Mouse (Mus musculus) cerebellum, adult 11-12 months (tissue): Measurements from ENCODE around the gene Zic4.

ENCODE experiments used
- DNase-seq: peaks from one replicate; pipeline ENCODE4 v3.0.0; 2022

Gene Zic4

DNA sequence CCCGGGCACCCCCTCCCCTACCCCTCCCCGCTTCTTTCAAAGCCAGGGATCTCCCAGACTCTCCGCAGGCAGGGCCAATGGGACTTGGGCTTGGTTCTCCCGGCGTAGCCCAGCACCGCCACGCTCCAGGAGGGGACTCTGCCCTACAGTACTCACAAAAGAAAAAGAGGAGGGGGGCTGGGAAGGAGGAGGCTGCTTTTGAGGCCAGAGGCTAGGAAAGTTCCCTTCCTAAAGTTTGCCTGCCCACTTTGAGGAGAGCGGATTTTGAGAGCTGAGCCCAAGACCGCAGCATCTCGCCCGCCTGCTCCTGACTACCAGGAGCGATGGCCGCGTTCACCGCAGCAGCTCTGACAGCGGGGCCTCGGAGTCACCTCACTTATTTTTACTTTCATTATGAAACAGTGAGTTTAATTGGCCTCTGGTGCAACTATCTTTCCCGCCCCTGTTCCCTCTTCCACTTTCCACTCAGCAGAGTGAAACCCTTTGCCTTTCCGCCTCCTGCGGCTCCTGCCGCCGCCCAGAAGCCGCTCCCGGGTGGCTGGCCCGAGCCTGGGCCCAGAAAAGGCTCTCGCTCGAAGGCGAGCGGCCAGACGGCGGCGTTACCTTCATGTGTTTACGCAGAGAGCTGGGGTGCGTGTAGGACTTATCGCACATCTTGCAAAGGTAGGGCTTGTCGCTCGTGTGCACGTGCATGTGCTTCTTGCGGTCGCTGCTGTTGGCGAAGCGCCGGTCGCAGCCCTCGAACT is at the start of gene Zic4:
Zic4 (plus strand) TSS at position 558 of the 746 bp plus-strand sequence.
- DNase-seq: peak; percentile 57

DNA sequence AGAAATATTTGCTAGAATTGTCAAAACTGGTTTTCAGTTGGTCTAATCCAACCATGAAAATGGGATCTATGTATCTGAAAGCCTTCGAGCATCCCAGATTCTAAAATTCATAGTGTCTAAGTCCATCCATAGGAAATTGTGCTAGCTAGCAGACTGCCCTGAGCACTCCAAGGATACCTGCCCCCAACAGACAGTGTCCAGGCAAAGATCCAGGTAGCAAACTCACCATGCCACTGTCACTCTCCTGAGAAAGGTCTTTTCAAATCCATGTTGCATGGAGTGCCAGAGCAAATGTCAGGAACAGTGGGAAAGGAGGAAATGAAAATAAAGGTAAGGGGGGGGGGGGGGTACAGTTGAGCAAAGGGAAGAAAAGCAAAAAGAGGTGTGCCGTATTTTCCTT is 14.6 kb upstream of the Zic4 start:
- DNase-seq: peak; percentile 85

DNA sequence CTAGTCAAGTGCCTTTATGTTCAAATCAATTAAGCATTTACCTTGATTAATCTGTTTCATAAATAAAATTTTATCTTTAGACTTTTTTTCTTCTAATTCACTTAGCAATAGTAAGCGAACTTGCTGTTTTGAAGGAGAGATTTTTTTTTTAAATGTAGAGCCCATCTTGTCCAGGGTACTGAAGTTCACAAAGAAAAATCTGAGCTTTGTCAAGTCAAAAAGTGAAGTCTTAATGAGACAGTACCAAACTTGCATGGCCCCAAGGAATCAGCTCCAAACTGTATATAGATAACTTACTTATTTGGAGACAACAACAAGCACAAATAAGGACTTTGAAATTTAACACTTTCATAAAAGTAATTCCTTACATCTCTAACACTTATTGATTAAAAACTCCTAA is 13.5 kb upstream of the Zic4 start:
- DNase-seq: no peak

- peak; percentile 44 for DNase-seq
These were observed 11.9 kb upstream of the Zic4 start for GRCm38 (mm10) chr9:91350211-91350791.

- DNase-seq: peak; percentile 73
These were observed 11.3 kb upstream of the Zic4 start for GRCm38 (mm10) chr9:91350861-91351291.

DNA sequence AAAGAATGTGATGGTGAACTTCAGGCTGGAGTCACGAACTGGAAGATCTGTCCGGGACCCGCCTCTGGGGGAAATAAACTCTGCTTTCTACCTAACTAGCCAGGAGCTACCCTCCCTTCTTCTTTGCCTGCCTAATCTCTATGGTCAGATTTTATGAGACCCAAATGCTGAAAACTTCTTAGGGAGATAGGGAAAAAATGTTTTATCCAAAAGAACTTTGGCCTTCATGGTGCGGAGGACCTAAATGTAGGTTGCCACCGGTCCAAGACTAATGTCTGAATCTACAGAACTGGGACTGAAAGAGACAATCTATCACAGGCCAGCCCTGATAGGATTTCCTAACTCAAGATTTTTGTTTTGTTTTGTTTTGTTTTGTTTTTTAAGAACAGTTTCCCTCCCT is 10.9 kb upstream of the Zic4 start:
- no peak for DNase-seq

DNA sequence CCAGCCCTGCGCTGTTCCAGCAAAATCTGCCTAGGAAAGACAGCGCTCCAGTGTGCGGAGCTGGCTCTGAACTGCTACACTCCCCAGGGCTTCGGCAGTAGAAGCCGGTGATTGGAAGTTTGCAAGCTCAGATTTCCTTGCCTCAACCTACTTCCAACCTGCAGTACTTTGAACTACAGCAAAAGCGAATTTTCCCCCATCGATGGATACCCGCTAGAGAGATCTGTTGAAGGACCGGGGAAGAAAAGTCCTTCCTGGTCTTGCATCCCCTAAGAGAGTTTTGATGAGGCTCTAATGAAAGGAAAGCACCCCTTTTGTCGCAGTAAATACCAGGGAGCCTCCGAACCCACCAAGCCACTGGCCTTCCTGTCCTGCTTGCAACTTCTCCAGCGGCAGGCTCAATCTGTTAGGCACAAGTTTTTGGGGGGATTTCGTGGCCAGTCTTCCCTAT is 10.2 kb upstream of the Zic4 start:
- peak; percentile 60 for DNase-seq

DNA sequence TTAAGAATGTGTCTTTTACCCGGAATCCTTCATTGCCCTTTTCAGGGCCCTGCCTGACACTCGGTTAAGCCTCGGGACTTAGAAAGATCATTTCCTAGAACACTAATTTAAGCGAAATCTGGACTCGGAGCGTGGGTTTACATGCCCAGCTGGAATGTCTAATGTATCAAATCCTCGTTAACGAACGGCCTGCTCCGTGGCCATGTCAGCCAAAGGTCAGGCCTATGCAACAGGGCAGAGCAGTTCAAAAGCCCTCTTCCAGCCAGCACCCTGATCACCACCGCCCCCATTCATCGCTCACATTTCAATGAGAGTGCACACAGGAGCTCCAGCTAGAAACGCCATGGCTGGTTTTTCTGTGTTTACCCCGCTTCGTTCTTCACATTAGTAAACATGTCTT is 9.4 kb upstream of the Zic4 start:
- DNase-seq: peak; percentile 69

- peak; percentile 73 for DNase-seq
These were observed 8.4 kb upstream of the Zic4 start for GRCm38 (mm10) chr9:91353551-91354433.

- DNase-seq: peak; percentile 65
These were observed 7.6 kb upstream of the Zic4 start for GRCm38 (mm10) chr9:91354434-91355269.

- DNase-seq: no peak
These were observed 7.0 kb upstream of the Zic4 start for GRCm38 (mm10) chr9:91355270-91355589.

DNA sequence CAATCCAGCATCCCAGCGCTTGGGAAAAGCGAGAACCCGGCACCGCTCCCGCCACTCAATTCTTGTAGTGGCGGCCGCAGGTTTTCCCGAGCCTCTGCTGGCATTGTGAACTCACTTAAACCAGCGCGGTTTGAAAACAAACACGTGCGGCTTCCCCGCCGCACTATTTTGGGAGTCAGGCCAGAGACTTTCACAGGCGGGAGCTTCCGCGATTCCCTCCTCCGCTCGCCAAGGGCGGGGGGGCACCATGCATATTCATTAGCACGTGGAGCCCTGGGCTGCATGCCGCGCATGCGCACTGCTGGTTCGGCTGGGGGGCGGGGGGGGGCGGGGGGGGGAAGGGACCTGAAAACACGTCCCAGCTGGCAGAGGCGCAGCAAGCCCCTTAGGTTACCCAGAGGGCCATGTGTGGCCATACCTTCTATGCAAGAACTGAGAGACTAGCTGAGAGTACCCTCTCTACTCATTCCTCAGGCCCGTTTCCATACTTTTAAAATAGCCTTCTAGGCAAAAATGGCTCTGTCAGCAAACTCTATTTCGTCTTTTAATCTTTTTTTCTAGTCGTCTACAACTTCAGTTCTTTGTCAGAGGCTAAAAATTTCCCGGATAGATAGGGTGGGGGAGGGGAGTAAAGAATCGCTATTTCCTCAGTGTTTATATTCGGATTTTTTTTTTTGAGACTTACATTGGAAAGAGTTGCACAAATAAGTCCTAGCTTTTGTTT is 6.4 kb upstream of the Zic4 start:
- peak; percentile 96 for DNase-seq

DNA sequence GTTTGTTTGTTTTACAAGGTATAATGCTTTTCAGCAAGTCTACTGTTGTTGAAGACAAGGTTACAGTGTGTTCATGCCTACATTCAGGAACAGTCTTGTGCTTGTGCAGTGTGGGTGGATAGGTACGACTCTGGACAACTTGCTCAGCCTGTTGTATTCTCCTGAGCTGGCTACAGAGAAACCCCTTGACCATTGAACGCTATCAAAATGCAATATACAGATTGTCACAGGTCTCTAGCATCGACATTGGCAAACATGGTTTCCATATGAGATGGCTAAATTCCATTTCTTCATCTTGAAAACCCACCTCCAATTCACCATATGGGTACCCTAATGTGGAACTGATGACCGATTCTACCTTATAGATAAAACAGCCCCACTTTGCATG is 5.9 kb upstream of the Zic4 start:
- DNase-seq: peak; percentile 31

- DNase-seq: peak; percentile 17
These were observed 4.9 kb upstream of the Zic4 start for GRCm38 (mm10) chr9:91357321-91357720.

- peak; percentile 26 for DNase-seq
These were observed 3.1 kb upstream of the Zic4 start for GRCm38 (mm10) chr9:91358851-91359687.

DNA sequence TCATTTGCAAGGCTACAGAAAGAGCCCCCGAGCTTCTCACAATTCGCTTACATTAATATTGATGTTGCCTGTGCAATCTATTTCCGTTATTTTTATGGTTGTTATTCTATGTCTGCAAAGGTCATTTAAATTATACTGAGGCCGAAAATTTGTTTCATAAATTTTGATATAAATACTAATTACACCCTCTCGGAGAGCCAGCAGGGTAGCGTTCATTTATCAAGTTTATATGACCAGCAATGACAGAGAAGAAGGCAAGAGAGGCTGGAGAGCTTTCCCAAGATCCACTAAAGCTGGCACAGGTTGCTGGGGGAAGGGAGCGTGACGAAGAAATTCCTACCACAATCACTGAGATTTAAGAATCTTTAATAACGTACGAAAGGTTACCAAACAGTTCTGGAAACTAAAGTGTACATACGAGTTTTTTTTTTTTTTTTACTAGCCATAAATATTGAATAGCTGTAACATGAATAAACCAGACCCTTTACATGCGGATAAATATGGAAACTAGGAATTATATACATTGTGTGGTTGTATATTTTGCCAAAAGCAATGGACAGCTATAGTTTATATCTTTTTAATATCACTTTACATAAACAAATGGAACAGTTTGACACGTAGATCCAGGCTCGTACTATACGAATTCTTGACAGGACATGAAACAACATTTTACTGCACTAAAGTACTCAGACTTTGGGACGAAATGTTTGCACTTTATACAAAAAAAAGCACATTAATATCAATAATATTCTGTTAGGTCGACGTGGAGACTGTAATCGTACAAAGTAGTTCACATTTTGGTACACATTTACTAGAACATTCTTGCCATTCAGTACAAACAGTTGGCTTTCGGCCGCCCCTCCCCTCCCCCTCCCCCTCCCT is 1.8 kb upstream of the Zic4 start:
- peak; percentile 26 for DNase-seq

- DNase-seq: peak; percentile 42
These were observed 969 bp upstream of the Zic4 start for GRCm38 (mm10) chr9:91361033-91361855.

GRCm38 (mm10) chr9:91363011-91363730 is 958 bp downstream of the Zic4 start:
- DNase-seq: peak; percentile 32

DNA sequence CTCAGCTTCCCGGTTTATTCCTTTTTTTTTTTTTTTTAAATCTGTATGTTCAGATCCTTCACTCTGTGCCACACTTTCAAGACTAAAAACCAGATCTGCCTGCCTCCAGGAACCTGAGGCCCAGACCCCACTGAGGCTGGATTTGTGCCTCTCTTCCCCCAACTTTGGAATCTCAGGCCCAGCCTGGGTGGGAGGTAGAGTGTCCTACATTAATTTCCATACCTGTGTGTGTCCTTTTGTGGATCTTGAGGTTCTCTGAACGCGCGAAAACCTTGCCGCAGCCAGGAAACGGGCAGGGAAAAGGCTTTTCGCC is 1.6 kb downstream of the Zic4 start:
- DNase-seq: no peak
